Mouse (Mus musculus): ENCODE measurements around the gene Pitpnm2. TPM values are rescaled to one million over a fixed set of nuclear protein-coding genes. Genes with fewer than 3 reads are reported as not detected.
A peak's percentile ranks its signal among the peaks of the same experiment; 100 is the strongest.

The Pitpnm2 gene
- total RNA-seq, 2 experiments from 2014 or later, result 3.1 to 8.8 TPM

DNA sequence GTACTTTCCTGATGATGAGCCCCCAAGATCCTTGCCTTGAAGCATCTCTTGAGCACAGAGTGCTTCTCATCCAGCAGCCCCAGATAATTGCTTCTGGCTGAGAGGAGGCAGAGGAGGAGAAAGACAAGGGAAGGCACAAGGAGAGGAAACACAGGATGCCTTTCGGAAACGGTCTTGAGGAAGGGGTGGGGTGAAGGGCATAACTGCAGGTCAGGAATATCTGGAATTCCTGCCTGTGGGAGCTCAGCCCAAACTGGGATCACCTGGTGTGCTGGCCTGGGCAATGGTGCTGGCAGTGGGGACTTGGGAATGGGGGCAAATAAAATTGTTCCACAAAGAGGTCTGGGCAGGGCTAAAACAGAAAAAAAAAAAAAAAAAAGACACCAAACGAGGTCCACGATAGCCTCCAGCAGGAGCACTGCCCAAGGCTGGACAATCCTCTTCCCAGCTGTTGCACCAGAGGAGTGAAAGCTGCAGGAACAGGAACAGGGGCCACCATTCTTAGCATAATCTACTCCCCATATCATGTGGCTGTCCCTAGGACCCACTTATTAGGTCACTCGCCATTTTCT, 43.7 kb downstream of the Pitpnm2 start:
- ATAC-seq (replicated peaks; ENCODE audit: poor library complexity, severe bottlenecking), result no peak

DNA sequence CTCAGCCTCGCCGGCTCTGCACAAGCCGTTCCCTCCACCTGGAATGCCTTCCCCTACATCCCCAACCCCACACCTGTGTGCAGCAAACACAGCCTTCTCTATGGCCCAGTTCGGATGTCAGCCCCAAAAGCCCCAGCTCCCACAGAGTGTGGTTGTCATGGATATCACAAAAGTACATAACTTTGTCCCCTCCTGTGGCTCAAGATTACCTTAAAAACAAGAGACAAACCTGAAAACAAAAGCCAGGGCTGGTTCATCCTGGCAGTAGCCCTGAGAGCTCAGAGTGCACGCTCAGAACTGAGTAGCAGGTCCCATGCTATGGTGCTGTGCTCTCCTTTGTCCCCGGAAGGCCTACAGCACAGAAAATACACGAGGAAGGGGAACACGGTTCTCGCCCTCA, 44.3 kb downstream of the Pitpnm2 start:
- ATAC-seq (replicated peaks; ENCODE audit: poor library complexity, severe bottlenecking), result no peak

DNA sequence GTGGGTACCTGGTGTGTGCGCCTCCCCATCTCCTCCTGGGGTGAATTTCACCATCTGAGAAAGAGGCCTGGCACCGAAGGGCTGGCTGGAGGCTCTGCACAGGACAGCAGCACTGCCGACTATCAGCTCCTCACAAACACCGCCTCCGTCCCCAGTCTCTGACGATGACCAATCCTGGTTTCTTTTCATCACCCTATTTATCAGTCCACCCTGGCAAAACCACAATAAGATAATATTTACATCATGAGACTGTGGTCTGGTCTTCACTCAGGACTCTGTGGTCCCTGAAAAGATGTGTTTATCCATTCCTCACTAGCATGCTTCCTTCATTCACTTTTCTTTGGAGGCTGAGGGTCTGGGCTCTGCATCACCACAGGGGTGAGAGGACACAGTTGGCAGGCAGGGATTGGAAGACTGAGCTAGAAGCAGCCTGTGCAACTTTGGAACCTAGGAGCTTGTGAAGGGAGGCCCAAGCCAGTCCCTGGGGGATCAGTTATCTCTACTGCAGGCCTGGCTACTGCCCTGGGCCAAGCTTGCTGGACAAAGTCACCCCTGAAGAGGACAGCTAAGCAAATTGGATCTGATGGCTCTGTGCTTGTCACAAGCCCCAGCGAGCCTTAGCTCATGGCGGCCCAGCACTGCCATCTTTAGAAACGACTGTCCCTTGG, 45.3 kb downstream of the Pitpnm2 start:
- no peak for ATAC-seq (replicated peaks; ENCODE audit: poor library complexity, severe bottlenecking)

DNA sequence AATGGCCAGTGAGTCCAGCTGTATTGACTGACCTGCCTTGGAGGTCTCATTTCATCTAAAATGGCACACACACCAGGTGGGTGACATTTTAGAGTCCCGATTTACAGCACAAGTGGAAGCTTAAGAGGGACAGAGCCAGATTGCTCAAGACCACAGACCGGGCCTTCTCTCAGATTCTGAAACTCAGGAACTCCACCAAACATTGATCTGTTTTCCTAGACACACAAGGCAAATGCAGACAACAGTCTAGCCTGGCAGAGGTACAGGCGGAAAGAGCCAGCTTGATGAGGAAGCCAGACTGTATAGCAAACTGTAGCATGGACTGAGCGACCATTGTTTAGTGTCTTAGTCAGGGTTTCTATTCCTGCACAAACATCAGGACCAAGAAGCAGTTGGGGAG, 46.3 kb downstream of the Pitpnm2 start:
- no peak for ATAC-seq (replicated peaks; ENCODE audit: poor library complexity, severe bottlenecking)

DNA sequence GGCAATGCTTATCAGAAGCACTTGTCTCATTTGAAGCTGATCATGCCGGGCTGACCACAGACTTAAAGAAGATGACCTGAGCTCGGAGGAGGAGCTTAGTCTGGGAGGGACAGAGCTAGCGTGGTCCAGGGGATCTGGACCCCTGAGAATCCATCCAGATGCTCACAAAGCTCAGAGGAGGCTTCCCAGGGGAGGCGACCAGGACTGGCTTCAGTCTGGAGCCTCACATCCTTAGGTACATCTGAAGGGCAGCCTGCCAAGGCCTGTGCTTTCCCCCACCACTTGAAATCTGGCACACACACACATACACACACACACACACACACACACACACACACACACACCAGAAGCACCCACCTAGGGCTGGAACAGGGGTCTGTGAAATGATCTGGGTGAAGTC, 47.5 kb downstream of the Pitpnm2 start:
- ATAC-seq (replicated peaks; ENCODE audit: poor library complexity, severe bottlenecking), result no peak

DNA sequence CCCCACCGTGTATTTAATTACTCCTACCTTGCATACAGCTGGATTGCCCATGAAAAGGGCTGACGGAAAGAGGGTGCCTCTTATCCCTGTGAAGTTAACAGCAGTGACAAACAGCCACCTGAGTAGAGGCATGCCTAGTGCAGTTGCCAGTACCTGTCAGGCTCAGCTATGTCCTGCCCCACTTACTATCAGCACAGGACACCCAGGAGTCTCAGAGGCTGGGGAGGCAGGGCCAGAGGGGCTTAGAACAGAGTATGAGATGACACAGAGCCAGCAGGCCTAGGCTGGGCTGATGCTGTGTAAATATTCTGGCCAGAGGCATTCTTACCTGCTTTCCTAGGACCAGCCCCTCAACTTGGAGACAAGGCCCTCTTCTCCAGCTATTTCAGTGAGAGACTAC, 48.0 kb downstream of the Pitpnm2 start:
- no peak for ATAC-seq (replicated peaks; ENCODE audit: poor library complexity, severe bottlenecking)

DNA sequence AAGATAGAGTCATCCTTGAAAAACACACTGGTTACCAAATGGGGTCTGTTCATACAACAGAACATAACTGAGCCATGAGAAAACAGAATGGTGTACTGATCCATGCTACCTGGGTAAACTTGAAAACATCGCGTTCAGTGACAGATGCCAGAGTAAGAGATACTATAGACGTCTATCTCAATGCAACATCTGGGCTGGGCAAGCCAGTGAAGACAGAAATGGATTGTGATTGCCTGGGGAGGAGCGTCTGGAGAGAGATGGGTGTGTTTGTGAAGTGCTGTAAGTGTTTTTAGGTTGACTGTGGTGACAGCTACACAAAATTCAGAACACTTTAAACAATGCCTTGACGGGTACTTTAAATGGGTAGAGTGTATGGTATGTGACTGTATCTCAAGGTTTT, 48.7 kb downstream of the Pitpnm2 start:
- ATAC-seq (replicated peaks; ENCODE audit: poor library complexity, severe bottlenecking), result no peak

DNA sequence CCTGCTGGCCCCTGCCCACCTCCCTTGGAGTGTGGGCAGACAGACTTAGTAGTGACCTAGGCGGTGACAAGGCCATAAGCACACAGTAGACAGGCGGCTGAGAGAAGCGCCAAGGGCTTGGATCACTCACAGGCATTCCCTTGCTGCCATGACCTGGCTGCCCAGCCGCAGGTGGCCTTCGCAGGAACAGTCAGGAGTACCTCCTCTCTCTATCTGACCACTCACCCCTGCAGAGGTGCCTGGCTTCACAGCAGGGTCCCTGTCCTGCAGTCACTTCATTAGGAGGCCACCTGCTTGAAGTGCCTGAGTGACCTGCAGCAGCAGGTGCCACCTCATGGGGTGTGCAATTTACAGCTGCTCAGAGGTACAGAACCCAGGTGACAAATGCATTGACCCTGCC, 50.4 kb downstream of the Pitpnm2 start:
- no peak for ATAC-seq (replicated peaks; ENCODE audit: poor library complexity, severe bottlenecking)

DNA sequence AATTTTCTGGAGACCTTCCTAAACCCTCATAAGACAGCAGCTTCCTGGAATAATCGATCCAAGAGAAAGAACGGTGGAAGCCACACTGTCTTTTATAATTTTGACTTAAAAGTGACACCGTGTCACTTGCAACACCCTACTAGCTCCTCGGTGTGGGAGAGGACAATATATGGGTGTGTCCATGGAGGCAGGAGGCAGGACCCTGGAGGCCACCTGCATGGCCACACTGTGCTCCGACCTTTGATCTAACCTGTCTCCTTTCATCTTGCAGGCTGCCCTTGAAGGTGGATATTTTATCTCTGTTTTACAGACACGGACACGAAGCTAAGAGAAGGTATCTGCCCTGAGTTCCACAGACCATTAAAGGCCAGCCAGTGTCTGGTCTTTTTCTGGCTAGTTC, 51.1 kb downstream of the Pitpnm2 start:
- ATAC-seq (replicated peaks; ENCODE audit: poor library complexity, severe bottlenecking), result no peak

DNA sequence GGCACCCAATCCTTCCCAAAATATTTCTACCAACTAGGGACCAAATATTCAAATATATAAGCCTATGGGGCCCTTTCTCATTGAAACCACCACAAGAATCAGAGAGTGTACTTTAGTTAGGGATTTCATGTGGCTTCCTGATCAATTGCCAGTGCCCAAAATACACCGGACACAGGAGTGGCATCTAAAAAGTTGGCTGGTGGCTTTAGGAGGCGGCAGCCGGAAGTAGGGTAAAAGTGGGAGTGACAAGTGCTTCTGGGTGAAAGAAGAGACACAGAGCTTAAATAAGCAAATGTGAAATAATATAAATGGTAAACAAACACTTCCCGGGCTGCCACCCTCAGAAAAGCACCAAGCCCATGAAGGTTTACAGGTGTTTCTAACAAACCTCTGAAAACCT, 53.5 kb downstream of the Pitpnm2 start:
- no peak for ATAC-seq (replicated peaks; ENCODE audit: poor library complexity, severe bottlenecking)

DNA sequence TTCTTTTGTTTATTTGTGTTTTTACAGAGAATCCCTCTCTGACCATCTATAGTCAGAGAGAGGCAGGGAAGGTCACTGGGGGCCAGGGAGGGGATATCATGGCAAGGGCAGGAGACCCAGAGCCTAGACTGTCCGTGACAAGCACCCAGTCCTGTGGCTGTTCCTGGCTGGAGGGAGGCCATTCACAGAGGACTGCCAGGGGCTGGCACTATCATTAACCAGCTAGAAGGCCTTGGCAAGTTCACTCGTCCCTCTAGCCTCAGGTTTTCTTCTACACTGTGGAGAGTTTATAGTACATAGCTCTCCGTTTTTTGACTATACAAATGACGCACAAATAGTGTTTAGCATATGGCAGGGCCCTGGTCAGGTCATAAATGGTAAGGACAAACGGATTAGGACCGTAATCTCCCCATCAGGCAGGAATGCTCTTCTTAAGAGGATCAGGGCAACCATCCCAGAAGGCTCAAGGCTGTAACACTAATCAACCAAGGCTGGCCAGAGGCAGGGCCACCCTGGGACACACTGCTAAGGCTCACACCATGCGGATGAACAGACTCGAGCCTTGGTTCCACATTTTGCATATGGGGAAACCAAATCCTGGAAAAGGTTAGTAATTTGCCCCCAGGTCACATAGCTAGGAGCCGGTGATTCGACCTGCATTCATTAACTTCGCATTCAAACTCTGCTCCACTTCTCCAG, 55.0 kb downstream of the Pitpnm2 start:
- ATAC-seq (replicated peaks; ENCODE audit: poor library complexity, severe bottlenecking), result no peak

DNA sequence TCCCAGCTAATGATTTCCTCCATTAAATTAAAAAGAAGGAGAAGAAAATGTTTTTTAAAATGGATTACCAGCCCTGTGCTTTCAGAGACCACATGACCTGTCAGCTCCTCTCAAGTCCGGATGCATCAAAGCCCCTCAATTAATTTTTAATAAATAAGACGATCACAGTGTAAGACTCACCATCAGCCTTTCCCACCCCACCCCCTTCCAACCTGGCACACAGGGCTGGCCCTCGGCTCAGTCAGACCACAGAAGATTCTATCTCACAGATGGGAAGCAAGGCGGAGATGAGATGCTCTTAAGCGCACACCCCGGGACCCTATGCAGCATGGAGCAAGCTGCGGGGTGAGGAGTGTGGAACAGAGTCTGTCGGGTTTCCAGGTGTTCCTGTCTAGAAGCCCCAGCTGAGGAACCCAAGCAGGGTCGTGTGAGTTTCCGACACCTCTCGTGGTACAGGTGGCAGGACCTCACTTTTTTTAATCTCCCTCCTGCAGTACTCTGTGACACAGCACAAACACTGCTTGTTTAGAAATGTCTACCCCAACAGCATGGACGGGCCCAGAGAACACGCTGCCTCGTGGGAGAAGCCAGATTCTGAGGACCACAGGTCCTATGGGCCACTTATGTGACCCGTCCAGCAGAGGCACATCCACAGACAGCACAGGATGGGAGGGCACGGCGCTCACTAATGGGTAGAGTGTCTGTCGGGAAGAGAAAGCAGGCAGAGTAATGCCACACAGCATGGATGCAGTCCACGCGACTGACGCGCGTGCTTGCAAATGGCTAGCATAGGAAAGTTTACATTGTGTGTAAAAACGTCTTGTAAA, 56.1 kb downstream of the Pitpnm2 start:
- ATAC-seq (replicated peaks; ENCODE audit: poor library complexity, severe bottlenecking), result no peak

DNA sequence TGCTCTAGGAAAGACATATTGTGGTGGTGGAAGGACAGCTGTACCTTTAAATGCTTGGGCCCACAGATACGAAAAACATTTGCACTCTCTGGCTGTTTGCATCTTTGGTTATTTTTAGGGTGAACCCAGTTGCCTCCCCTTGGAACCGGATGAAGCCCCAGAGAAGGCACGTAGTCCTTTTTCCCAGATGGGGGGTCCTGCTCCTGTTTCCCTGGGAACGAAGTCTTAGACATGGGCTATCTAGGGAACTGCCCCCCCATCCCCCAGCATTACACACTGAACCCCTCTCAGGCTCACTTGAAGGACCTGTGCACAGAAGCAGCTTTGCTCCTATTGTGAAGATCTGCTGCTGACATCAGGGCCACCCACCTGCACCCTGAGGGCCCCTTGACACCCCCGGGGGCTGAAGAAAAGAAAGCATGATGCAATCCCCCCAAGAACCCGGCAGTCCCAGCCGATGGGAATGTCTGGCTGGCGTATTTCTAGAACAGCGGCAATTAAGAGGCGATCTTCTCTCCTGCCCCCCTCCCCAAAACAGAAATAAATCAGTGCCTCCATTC, 56.8 kb downstream of the Pitpnm2 start:
- ATAC-seq (replicated peaks; ENCODE audit: poor library complexity, severe bottlenecking), result no peak

DNA sequence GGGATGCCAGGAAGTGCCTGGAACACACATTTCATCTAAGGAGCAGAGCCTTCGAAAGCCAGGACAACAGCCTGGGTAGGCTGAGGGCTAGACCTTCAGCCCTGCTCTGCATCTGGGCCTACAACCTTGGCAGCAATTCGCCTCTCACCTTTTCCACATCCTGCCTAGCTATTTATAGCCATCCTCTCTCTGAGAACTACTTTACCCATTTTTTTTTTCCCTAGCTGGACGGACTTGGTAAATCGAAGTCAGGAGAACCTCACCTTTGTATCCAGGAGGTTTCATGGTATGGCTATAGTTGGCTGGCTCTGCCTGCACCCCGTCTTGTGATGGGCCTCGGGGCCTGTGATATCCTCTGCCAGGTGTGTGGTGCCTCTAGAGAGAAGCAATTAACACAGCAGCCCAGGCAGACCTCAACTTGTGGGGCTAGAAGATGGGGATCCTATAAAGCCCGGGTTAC, 57.3 kb downstream of the Pitpnm2 start:
- no peak for ATAC-seq (replicated peaks; ENCODE audit: poor library complexity, severe bottlenecking)

DNA sequence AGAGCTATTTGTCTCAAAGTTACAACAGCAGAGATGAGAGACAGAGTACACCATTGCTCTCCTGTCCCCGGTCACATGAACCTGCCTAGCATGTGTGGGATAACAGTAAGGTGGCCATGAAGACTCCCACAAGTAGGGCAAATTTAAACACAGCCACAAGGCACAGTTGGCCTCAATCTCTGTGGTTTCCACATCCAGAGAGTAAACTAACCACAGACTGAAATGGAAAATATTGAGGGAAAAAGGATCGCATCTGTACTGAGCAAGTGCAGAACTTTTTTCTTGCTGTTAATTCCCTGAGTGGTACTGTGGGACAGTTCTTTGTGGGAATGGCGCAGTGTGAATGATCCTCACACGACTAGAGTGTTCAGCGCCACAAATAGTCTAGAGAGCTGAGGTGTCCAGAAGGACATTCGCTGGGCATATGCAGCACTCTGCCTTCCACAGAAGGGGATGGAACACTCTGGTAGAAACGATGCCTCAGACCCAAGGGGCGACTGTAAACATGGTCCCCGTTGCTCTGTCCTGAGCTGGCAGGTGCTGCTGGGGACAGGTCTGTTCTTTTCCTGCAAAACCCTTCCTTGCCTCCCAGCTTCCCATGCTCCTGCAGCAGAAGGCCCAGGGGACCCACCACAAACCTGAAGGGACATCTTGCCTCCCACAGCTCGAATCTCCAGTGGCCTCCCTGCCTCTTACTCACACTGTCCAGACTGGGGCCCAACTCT, 59.3 kb downstream of the Pitpnm2 start:
- no peak for ATAC-seq (replicated peaks; ENCODE audit: poor library complexity, severe bottlenecking)

DNA sequence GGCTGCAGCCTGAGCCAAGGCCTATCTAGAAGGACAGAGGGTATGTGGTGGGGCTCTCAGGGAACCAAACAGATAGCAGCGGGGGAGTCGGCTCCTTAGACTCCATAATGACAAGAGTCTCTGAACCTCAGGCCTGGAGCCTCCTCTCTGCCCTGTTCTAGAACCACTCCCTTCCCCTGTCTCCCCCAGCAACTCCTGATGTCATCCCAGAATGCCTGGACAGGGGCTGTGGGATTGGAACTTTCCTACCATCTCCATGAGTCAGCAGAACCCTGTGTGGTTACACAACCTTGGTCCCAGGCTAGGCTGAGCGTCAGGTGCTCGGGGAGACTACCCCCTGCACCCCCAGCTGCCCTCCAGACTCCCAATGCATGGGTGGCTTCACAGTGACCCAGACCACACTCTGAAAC, 60.0 kb downstream of the Pitpnm2 start:
- 0 out of 2 replicates have a peak, but pooled peaks have one; percentile 24 for ATAC-seq (replicated peaks; ENCODE audit: poor library complexity, severe bottlenecking)

DNA sequence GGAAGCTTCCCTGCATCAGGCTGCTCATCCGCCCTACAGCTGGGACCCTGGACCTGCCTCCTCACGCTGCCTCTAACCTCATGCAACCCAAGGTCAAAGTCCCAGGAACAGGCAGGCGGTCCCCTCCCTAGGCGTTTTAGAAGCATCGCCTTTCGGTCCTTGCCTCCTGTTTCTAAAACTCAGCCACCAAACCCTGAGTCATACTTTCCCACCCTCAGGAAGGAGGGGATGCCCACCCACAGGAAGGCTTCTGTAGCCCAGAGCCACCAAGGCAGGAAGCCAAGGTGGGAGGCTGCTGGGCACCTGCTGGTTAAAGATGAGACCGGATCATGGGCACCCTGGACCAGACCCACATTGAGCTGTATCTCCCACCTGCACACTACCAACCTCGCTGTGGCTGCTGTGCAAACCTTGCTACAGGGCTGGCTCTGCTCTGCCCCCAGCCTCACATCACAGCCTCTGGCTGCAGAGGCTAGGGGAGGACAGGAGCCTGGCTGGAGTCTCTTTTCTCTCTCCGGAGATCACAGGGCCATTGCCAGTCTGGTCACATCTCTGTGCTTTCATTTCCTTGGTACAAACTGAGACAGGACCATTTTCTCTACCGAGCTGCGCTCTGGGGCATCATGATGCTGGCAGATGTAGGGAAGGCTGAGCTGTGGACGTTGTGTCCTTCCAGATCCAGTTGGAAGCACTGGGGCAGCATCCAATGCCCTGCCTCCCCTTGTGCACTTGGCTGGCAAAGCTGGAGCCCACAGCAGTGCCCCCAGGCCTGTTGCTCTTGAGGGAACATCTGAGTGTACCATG, 61.9 kb downstream of the Pitpnm2 start:
- no peak for ATAC-seq (replicated peaks; ENCODE audit: poor library complexity, severe bottlenecking)

DNA sequence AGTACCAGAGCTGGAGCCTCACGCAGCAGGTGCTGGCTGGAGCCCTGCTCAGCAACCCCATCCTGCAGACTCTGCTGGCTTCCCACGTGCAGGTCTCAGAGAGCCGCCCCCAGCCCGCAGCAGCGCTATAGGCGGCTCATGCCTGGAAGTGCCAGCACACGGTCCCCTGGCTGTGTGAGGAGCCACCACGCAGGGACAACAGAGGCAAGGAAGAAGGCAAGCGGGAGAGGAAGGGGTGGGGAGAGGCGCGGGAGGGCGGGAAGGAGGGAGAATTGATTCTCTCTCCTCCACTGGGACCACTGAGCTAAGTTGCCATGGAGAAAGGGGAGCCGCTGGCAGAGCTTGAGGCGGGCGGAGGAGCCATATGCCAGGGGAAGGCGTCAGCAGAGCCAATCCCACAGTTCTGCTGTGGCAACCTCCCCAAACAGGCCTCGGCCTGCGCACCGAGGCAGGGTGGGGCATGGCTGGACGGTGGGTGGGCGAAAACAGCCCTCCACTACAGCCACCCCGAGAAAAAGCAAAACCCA, 62.5 kb downstream of the Pitpnm2 start:
- no peak for ATAC-seq (replicated peaks; ENCODE audit: poor library complexity, severe bottlenecking)

DNA sequence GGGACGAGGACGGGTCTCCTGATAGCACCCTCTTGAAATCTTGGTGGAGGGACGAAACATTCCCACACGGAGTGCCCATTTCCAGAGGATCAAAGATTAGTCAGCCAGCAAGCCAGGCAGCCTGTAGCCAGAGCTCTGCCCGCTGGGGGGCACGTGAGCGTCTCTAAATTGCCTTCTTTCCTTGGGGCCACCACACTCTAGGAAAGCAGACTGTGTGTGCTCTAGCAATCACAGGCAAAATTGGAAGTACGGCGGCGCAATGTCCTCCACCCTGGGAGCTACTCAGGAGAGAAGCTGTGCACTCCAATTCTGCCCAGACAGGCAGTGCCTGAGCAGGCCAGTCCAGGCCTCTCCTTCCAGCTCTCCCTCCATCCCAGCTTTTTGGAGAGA, 63.1 kb downstream of the Pitpnm2 start:
- ATAC-seq (replicated peaks; ENCODE audit: poor library complexity, severe bottlenecking), result no peak

Measured in granulocyte monocyte progenitor cell, adult 5-6 weeks (primary cell).